Mouse (Mus musculus) myocyte (in vitro differentiated cells): ENCODE measurements around the gene Il2rb.

Experiments
- E2F4 ChIP-seq: IDR thresholded peaks from one replicate; pipeline ENCODE4 v1.6.1; 2011; ENCODE audit warnings: mild to moderate bottlenecking, control low read depth, moderate library complexity; ENCODE audit not compliant: insufficient read depth
- MAX ChIP-seq: IDR thresholded peaks from one replicate; pipeline ENCODE4 v1.6.1; 2011; ENCODE audit warnings: low read depth, mild to moderate bottlenecking, control low read depth
- POLR2A ChIP-seq: IDR thresholded peaks from one replicate; pipeline ENCODE4 v1.6.1; 2011; ENCODE audit warnings: low read depth, mild to moderate bottlenecking, control low read depth, moderate library complexity; ENCODE audit not compliant: insufficient read length
- POLR2AphosphoS2 ChIP-seq: IDR thresholded peaks from one replicate; pipeline ENCODE4 v1.6.1; 2011; ENCODE audit warnings: low read depth, control low read depth; ENCODE audit not compliant: insufficient read length
- SRF ChIP-seq: IDR thresholded peaks from one replicate; pipeline ENCODE4 v1.6.1; 2011; ENCODE audit warnings: low read depth; ENCODE audit not compliant: control insufficient read depth, insufficient read length
- TCF12 ChIP-seq: IDR thresholded peaks from one replicate; pipeline ENCODE4 v1.6.1; 2011; ENCODE audit warnings: mild to moderate bottlenecking, control low read depth; ENCODE audit not compliant: poor library complexity, insufficient read depth, severe bottlenecking
- USF1 ChIP-seq: IDR thresholded peaks from one replicate; pipeline ENCODE4 v1.6.1; 2011; ENCODE audit warnings: low read depth, mild to moderate bottlenecking, control low read depth, moderate library complexity

DNA sequence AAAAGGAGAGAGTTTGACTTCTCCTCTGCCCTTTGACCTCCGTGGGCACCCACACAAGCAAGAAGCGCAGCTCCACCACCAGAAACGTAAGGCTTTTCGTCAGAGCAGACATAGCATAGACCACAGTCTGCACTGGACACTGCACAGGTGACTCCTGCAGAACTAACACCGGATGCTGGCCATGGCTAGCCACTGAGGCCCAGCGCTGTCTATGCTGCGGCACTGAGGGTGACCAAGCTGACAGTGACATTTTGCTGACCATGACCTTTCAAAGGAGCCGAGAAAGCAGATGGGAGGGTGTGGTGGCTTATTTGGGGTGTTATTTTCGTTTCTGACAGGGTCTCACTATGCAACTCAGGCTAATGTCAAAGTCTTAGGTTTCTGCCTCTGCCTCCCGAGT is 37.9 kb downstream of the Il2rb start:
- TF ChIP-seq SRF (no peak), POLR2AphosphoS2 (no peak), E2F4 (no peak), POLR2A (no peak), USF1 (no peak), MAX (no peak), TCF12 (no peak)
